Mouse (Mus musculus) brain, embryonic 14.5 days (tissue): ENCODE measurements around the gene Atp6v0a1.
A peak's percentile ranks its signal among the peaks of the same experiment; 100 is the strongest.

Source experiments
- CTCF ChIP-seq: fragments of 200-500 bp; IDR thresholded peaks from 2 replicates; pipeline ENCODE4 v1.5.1; 2012; ENCODE audit warnings: inconsistent platforms, mild to moderate bottlenecking, moderate library complexity, borderline replicate concordance; ENCODE audit not compliant: insufficient read depth, insufficient read length; ENCODE audit errors: extremely low read depth
- POLR2A ChIP-seq: fragments of 200-500 bp; IDR thresholded peaks from 2 replicates; pipeline ENCODE4 v1.6.1; 2012; ENCODE audit warnings: mild to moderate bottlenecking, inconsistent platforms, borderline replicate concordance; ENCODE audit not compliant: poor library complexity, insufficient read depth, insufficient read length, severe bottlenecking; ENCODE audit errors: extremely low read depth

- TF ChIP-seq POLR2A (no peak), CTCF (peak; percentile 80)
Observed at GRCm38 (mm10) chr11:101057860-101058259, 48.6 kb downstream of the Atp6v0a1 start.
